Comparison of ENCODE assay signal across 8 mouse cellular contexts in the genomic region with DNA sequence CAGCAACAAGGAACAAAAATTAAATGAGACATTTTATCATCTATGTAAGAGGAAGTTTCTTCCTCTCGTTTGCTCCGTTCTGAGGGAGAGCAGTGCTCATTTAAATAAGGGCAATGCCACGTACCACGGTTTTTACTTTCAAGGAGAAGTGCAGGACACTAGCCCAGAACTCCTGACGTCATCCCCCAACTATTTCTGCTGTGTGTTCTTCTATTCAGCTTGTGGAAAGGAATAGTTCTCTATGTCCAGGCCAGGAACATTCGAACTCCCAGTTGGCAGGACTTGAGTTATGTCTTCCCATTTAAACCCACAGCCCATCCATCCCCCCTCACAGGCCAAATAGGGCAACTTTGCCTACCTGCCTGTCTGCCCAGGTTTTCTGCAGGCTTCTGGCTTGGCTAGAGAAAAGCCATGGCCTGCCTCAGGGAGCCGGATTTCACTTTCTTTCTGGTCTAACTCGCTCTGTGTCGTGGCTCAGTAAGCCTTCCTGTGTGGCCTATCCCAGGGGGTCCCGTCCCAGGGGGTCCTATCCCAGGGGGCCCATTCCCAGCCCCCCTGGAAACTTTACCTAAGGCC. TPM values are rescaled to one million over a fixed set of nuclear protein-coding genes. Genes with fewer than 3 reads are reported as not detected.
A peak's percentile ranks its signal among the peaks of the same experiment; 100 is the strongest.
DNase-seq lines count a peak whose midpoint lies in the region; ATAC-seq lines count a peak whose summit lies in the region.

No protein-coding gene starts in this region.

- peak; percentile 64 for DNase-seq in cerebellum, adult 9-10 months
- DNase-seq in cerebellum, adult 8-10 months = no peak
- peak; percentile 74 for DNase-seq in adrenal gland, postnatal 10 days
- peak; percentile 30 for DNase-seq in forebrain, embryonic 10.5 days (ENCODE audit: extremely low spot score, low spot score)
- DNase-seq in heart, postnatal 36 days = peak; percentile 61 to 72
- peak; percentile 61 for DNase-seq in limb, embryonic 11.5 days (ENCODE audit: low spot score)
- peak; percentile 39 to 42 for DNase-seq in thymus, postnatal 36 days

- peak overlapping the region; percentile 90 for H3K27ac ChIP-seq in forebrain, embryonic 10.5 days
- H3K27ac ChIP-seq in limb, embryonic 11.5 days (replicated peaks; ENCODE audit: low read depth, low read length) = peak overlapping the region; percentile 60
- 0 out of 2 replicates have a peak overlapping the region, but pooled peaks have one; percentile 16 for H3K27ac ChIP-seq in midbrain, embryonic 12.5 days (replicated peaks)

- no peak for ATAC-seq in limb, embryonic 11.5 days (ENCODE audit: insufficient number of reproducible peaks, low FRiP score, low TSS enrichment, low read depth)
- no peak for ATAC-seq in midbrain, embryonic 12.5 days (ENCODE audit: low FRiP score, low read depth)

- intact Hi-C loops in heart, postnatal 36 days (cut with DNase I) = loop anchor here (2.0 to 10.0 kb wide), 4 partner anchors 20 to 268 kb away; no protein-coding TSS in a partner anchor

- no peaks in the 10 kb centered on the region for H3K9me3 ChIP-seq in forebrain, embryonic 10.5 days
- H3K9me3 ChIP-seq in limb, embryonic 11.5 days (ENCODE audit: control insufficient read depth, low read length) = no peaks in the 10 kb centered on the region
- H3K9me3 ChIP-seq in midbrain, embryonic 12.5 days = no peaks in the 10 kb centered on the region

- no peaks in the 10 kb centered on the region for H3K36me3 ChIP-seq in forebrain, embryonic 10.5 days (replicated peaks)
- H3K36me3 ChIP-seq in limb, embryonic 11.5 days (ENCODE audit: control insufficient read depth, insufficient read depth, low read length) = no peaks in the 10 kb centered on the region
- no peaks in the 10 kb centered on the region for H3K36me3 ChIP-seq in midbrain, embryonic 12.5 days

- H3K27me3 ChIP-seq in forebrain, embryonic 10.5 days (ENCODE audit: poor library complexity, severe bottlenecking) = no peaks in the 10 kb centered on the region
- no peaks in the 10 kb centered on the region for H3K27me3 ChIP-seq in limb, embryonic 11.5 days (ENCODE audit: control insufficient read depth, insufficient read depth, low read length)
- no peaks in the 10 kb centered on the region for H3K27me3 ChIP-seq in midbrain, embryonic 12.5 days

- H3K4me2 ChIP-seq in limb, embryonic 11.5 days (ENCODE audit: low read depth, severe bottlenecking) = peak overlapping the region; percentile 77
- H3K4me2 ChIP-seq in midbrain, embryonic 12.5 days (replicated peaks) = peak overlapping the region; percentile 64

- peak overlapping the region; percentile 73 for H3K9ac ChIP-seq in limb, embryonic 11.5 days (ENCODE audit: low read length)
- peak overlapping the region; percentile 54 for H3K9ac ChIP-seq in midbrain, embryonic 12.5 days (replicated peaks)

- H3K4me3 ChIP-seq in forebrain, embryonic 10.5 days = peak overlapping the region; percentile 70
- H3K4me3 ChIP-seq in limb, embryonic 11.5 days (ENCODE audit: low read depth, low read length) = peak overlapping the region; percentile 65
- H3K4me3 ChIP-seq in midbrain, embryonic 12.5 days = peak overlapping the region; percentile 56

- WGBS in forebrain, embryonic 10.5 days = 22% methylated on average over 10 of the region's 10 CpGs
- 14% methylated on average over 10 of the region's 10 CpGs for WGBS in limb, embryonic 11.5 days
- 23% methylated on average over 10 of the region's 10 CpGs for WGBS in midbrain, embryonic 12.5 days

- H3K4me1 ChIP-seq in forebrain, embryonic 10.5 days = peaks cover 75% of the 10 kb centered on the region
- peaks cover 43% of the 10 kb centered on the region for H3K4me1 ChIP-seq in limb, embryonic 11.5 days (ENCODE audit: control insufficient read depth, insufficient read depth, low read length)
- H3K4me1 ChIP-seq in midbrain, embryonic 12.5 days = peaks cover 44% of the 10 kb centered on the region

RNA-seq across cellular contexts. Expression of a gene that starts 1.7 kb away (rescaled TPM):
- total RNA-seq in adrenal gland, postnatal 10 days (2021) = 100 to 1,000 TPM; 182 to 201 TPM
- 30.0 TPM in 2 replicates for polyA plus RNA-seq in forebrain, embryonic 10.5 days (2016; fragmentation: Nextera tagmentation; extraction: Ambion mirVana)
- 100 to 1,000 TPM; 248 to 254 TPM for total RNA-seq in heart, postnatal 36 days (2021)
- 62.1 and 64.9 TPM in 2 replicates for polyA plus RNA-seq in limb, embryonic 11.5 days (2014; fragmentation: Nextera tagmentation; extraction: Ambion mirVana)
- polyA plus RNA-seq in midbrain, embryonic 12.5 days (2016; fragmentation: Nextera tagmentation; extraction: Ambion mirVana) = 30.6 and 39.8 TPM in 2 replicates

Comparison
In these comparisons a context has a peak if more than half of its experiments do, and no peak if none do; other contexts are left out.
1. H3K27ac ChIP-seq: peak in every context shown above with its lines; median percentile 90 in forebrain, embryonic 10.5 days; 60 in limb, embryonic 11.5 days; 16 in midbrain, embryonic 12.5 days.